Mouse (Mus musculus): Measurements from ENCODE around the gene Kmt2e. TPM values are rescaled to one million over a fixed set of nuclear protein-coding genes. Genes with fewer than 3 reads are reported as not detected.

Kmt2e gene
- polyA plus RNA-seq, 2 experiments from 2014 or later, result 171 to 206 TPM

DNA sequence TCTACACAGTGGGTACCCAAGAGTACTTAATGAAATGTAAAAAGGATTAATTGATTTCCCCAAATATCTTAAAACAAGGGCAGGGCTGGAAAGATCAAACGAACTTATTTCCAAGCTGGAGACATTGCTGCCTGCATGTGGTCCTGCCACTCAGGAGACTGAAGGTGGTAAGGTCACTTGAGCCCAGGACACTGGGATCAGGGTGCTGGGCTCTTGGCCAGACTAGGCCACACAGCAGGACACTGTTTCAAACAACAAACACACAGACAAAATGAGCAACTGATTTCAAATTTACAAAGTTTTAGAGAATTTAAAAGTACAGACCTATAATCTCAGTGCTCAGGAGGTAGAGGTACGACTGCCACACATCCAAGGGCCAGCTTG lies 23.5 kb upstream of the Kmt2e start:
- no peak for ATAC-seq

DNA sequence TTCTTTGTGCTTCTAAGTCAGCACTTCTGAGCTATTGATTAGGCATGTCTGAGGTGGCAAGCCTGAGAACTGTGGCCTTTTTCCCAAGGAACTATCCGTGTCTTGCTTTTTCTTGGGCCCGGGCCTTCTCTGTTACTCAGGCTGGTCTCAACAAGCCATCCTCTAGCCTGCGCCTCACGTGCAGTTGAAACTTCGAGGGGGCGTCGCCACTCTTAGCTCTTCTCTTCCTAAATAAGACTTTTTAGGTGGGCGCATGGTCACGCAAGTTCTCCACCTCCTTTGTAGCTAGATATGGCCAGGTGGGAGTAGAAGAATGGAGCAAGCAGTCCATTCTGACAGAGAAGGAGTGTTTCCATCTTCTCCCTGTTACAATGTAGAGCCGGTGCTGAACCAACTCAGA lies 22.6 kb upstream of the Kmt2e start:
- ATAC-seq, result no peak

DNA sequence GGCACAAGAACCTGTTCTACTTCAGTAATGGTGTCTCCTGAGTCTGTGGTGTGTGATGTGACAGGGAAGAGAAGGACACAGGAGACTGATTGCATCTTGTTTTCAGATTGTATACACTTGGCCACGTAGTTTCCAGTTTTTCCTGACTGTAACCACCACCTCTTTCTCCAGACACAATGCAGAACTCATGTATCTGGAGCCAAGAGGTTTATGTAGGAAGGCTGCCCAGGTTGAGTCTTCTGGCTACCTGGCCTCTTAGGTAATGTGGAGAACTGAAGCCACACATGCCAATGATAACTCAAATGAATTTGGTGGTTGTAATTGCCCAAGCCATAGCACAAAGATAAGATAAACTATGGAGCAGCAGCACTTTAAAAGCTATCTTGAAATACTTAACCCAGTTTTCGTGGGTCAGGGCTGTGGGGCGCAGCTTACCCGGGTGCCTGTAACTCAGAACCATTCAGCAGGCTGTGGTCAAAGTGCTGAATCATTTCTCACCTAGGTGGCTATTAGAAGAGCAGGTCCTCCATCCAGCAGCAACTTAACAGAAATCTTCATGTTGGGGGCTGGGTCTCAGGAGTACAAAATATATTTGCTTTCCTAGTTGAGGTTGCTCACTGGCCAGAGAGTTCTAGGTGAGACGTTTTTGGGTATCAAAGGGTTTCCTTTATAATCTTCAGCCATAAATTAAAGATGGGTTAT lies 21.8 kb upstream of the Kmt2e start:
- ATAC-seq, result no peak

DNA sequence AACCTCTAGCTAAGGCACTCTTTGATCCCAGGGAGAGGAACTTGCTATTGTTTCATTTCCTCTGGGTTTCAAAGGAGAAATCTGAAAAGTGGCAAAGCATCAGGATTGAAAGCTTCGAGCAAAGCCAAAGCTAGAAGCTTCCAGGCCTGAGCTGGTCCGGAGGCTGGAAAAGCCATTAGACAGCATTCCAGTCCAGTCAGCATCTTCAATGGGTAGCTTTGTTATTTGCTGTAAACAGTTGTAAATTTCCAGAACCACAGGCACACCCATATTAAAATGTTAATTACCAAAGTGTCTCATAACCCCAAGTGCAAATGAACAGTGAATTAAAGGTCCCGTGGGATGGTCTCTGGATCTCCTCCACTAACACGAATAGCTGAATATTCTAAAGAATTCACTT lies 21.2 kb upstream of the Kmt2e start:
- ATAC-seq, result no peak

DNA sequence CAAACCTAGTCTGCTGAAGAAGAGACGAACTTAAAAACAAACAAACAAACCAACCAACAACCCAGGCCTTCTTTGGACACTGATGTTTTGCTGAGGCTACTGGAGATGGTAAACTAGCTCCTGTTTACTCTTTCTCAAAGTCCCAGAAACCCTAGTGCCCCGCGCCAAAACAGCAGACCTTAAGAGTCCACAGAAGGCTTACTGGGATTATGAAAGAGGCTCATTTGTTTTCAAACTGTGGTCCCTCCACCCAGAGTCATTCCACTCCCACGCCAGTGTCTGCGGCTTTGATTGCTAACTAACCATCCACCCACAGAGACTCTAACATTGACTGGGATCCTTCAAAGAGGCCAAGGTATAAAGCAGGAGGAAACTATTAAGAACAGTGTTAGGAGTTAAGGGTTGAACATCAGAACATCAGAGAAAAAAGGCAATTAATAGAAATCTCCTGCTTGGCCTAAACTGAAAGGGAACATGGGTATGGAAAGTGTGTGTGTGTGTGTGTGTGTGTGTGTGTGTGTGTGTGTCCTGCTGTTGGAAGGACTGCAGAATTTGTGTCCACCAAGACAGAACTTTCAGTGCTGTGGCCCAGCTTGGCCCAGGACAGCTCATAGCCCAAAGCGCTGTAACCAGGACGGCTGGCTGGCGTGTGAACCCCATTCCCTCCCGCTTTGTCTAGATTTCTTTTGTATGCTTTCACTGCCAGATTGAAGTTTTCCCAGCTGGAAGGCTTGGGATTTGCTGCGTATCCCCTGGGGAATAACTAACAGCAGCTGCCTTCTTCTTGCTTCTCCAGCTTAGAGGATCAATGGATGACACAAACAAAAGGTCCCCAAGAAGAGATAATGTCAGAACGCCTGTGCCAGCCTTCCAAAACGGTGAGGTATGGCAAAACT lies 20.4 kb upstream of the Kmt2e start:
- no peak for ATAC-seq

DNA sequence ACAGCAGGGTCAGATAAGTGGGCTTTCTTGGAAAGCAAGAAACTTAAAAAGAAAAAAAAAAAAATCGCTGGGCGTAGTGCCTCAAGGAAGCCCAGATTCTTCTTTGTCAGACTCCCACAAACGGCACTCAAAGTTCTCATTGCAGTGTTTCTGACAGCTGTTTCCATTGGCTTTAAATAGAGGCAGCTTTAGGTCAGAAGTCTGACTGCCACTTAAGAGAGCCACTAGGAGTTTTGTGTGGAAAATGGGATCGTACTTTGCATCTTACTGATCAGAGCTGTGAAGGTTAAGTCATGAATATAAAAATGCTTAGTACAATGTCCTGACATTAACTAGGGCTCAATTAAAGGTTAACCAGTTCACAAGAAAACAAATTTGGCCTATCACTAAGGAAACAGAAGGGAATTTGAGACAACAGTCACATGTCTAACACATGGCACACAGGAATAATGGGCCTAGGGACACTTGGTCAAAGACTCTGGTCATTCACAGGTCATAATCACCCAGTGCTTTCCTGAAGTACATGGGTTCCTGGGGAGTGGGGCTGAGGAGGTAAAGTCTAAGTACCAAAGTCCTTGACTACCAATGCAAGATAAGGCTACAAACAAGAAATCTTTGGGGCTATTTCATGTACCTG lies 19.6 kb upstream of the Kmt2e start:
- no peak for ATAC-seq

DNA sequence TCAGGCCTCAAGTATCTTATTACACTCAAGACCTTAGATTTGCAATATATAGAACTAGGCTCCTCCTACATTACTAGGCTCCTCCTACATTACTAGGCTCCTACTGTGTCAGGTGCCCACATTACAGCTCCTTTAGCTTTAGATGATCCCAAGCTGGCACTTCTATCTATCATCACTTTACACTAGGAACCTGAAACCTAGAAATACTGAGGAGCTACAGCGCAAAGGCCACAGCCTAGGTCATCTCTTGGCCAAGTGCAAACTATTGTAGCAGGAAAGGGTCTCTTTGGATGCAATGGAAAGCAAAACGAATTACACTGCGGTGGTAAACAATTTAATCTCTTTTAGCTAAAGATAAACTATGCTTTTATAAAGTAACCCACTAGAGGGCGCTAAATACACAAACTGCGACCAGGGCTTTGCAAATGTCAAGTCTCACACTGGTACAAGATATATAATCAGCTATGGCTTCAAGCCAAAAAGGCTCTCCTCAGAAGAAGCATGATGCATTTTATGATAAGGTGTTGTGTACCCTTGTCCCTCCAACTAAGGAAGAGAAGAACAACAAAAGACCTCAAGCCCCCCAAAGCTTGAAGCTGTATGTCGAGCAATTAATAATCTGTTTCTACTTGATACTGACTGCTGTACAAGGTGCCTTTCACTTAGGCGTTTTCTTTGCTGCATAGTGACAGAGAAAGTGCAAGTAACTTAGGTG lies 18.5 kb upstream of the Kmt2e start:
- peak; percentile 22 for ATAC-seq

DNA sequence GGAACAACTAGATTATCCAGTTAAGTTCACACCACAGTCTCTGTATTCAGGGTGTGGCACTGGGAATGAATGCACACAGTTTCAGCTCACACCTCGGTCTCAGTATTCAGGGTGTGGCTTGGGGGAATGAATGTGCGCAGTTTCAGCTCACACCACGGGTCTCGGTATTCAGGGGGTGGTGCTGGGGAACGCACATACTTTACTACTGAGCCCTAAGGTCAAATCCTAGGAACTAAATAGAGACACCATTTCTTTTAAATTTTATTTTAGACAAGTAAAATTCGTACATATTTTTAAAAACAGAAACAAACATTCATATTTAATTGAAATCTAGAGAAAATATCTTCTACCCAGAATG lies 18.0 kb upstream of the Kmt2e start:
- peak; percentile 25 for ATAC-seq

DNA sequence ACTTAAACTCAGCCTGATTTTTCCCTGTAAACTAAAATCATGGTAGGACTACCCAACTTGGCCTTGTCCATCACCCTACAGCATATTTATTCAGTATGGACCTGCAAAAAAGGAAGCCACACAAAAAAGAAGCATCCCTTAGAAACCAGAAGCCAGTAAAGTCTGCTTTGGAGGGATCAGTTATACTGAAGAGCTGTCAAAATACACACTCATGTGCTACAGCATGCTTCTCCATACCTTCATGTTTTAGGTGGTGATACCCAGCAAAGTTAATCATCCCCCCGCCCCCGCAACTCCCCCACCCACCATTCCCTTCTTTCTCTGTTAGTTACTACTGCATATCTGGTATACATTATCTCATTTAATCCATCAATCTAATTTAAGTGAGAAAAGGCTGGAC lies 16.5 kb upstream of the Kmt2e start:
- no peak for ATAC-seq

DNA sequence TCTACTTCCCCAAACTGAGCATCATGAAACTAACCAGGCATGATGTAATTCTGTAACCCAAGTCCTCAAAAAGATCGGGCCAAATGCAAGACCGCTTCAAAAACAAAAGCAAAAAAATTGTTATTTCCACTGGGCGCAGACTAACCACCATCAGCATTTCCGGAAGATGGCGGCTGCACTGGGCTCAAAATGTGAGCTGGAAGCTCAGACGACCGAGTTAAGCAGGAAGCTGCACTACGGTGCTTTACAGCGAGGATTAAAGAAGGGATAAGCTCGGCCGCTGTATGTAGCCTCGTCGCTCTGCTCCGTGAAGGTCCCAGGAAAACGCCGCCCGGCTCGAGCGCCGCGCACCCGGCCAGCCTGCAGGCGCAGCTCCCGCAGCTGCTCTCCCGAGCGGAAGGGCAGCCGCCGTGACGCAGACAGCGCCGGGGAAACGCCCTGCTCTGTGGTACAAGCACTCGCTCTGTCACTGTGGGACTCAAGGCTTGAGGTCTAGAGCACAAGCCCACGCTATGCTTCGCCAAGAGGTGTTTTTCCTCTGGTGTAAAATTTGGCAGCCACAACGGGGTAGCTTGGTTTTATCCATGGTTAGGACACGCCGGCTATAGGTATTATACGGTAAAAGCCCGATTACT lies 16.0 kb upstream of the Kmt2e start:
- ATAC-seq, result peak; percentile 90

DNA sequence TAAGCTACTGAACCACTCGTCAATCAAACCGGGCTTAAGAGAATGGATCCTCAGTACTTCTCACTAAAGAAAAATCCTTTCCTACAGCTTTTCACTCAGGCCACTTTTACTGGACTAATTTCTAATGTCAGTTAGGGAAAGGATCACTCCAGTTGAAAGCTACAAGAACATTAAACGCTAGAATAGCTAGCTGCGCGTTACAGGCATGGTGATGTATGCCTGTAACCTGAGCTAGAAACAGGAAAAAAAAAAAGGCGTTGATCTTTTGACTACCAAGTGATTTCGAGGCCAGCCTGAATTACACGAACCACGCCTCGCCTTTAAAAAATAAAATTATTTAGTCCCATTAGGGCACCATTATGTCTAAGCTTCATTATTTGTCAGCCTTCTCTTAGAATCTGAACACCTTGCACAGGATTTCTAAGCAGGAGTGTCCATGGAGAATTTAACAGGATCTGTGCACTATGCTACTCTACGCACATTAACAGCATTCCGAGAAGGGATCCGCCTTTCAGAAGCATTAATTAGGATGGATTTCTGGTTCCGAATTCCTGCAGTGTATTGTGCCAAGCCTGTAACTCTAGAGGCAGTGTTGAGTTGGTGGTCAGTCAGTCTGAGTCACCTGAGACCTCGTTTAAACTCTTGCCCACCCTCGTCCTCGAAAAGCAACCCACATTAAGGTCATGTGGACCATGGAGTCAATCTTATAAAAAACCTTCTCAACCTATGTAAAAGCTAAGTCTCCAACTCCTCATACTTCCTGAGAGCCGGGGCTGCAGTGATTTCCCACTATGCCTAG lies 15.2 kb upstream of the Kmt2e start:
- ATAC-seq, result no peak

DNA sequence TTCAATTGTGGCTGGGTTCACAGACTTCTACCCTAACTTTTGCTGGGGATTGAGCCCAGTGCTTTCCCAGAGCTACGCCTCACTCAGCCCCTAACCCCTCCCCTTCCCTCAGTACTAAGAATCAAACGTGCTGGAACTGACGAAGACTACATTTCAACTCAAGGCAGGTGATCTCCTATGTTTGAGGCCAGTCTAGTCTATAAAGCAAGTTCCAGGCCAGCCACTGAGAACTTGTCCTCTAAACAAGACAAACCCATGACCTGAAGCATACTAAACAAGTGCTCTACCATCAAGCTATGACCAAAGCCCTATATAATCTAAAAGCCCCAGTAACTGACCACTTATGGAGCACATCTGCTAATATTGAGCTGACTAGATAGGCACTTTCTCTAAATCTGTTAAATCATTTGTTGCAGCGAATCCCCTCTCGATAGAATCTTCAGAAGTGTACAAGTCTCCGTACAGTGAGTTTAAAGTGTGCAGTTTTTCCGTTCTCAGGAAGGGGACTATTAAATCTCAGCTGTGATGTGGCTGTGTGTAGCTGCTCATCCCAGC lies 14.5 kb upstream of the Kmt2e start:
- ATAC-seq, result no peak

DNA sequence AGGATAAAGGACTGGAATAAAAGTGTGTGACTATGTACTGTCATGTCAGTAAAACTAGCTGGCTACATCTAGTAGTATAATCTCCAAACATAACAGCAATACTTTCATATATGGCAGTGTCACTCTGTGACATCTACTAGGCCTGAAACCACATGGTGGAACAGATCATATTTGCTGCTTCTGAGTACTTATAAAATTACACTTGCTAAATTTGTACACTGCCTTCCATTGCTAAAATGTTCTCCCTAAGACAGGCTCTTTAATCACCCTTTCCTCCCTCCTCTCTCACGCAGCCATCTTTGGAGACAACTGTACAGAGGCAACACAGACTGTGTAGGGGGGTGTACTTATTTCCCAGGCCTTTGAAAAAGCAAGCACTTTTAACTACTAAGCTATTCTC lies 13.8 kb upstream of the Kmt2e start:
- no peak for ATAC-seq

DNA sequence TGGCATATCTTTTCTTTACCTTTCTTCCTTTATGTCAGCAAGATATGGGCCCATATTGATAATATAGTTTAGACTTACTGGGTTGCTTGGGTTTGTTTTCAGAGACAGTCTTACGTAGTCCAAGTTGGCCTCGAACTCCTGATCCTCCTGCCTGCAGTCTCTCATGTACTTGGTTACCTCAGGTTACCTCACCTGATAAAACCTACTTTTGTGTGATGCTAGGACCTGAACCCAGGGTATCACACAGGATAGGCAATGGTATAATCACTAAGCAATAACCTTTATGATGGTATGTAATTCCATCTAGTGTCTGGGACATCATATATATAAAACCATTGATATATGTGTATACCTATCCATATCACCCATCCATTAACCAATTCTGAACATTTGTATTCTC lies 12.8 kb upstream of the Kmt2e start:
- no peak for ATAC-seq

DNA sequence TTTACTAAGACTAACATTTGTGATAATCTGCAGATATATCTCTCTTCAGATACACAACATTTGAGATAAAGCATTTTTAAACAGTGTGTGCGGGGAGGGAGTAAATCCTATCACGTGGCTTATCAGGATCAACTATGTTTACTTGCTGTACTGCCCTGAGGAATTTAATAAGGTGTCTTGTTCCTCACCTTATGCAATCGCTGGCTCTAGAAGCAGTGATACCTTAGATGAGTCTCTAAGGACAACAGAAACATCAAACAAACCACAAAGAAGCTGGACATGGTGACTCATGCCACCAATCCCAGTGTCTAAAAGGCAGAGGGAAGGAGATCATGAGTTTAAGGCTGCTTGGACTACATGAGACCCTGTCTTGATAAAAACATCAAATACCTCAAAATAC lies 11.2 kb upstream of the Kmt2e start:
- no peak for ATAC-seq

DNA sequence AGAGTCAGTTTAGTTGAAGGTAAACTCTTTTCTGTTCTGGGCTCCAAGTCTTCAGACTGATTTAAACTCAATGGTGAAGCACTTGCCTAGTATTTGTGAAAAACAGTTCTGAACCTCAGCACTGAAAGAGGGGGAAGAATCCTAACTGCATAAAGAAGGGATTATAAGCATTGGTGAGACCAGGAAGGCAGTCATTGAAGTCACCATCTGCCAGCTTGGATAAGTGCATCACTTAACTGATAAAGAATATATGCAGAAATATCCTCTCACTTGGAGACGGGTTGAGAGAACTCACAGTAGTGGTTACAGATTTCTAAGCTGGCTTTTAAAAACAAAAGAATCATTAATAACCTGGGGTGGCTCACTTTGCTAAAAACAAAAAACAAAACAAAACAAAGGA lies 6.7 kb upstream of the Kmt2e start:
- no peak for ATAC-seq

DNA sequence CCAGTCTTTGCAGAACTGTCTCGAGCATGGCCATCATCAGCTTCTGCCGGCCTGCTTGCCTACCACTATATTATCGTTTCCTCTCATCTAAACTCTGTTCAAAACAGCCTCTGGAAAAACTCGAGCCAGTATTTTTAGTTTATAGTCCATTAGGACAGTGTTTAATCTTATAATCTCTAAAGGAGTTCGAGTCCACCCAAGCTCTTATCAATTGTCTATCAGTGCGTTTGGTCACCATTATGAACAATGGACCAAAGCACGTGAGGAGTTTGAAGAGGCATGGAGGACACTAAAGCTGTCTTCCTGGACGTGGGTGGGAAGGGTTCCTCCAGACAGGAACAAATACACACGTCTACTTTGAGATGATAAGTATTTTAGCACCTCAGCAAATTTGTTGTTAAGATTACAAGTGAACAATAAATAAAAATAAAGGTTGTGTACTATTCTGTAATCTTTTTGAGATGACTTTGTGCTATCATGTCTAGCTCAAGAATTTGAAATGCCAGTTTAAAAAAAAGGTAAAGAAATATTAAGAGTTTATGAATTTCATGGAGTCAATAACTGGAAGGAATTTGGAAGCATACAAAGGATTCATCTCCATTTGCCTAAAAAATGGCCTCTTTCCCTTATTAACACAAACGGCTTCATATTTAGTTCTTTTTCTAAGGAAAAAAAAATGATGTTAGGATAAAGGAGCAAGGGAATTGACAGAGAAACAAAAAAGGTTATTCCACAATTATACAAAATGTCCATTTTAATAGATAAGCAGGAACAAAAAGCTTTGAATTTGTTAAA lies 3.0 kb upstream of the Kmt2e start:
- no peak for ATAC-seq

DNA sequence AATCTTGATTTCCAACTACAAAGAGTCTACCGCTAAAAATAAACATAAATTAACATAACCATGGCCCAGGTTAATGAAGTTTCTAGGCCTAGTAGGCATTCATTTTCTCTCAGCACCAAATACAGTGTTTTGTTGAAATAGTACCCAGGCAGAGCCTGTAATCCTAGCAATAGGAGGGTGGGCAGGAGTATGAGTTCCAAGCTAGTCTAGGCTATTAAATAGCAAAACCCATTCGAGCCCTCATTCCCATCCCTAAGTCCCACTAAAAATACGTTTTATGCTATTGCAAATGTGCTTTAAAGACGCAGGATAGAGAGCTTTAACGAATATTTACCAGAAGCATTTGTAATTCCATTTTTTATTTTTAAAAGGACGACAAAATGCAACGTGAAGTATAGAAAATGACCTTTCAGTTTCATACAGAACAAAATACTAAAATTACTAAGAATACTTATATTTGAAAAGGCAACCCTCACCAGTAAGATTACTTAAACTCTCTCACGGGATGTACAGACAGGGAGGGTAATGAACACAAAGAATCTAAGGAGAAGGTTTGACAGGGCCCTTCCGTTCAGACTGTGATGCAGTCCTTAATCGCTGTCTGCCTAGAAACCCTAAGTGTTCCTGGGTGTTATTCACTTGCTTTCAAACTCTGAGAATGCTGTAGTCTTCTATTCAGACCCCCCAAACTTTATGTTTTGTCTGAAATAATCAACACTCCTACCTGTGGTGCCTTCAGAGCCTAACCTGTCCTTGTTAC lies 2.1 kb upstream of the Kmt2e start:
- ATAC-seq, result peak; percentile 0

DNA sequence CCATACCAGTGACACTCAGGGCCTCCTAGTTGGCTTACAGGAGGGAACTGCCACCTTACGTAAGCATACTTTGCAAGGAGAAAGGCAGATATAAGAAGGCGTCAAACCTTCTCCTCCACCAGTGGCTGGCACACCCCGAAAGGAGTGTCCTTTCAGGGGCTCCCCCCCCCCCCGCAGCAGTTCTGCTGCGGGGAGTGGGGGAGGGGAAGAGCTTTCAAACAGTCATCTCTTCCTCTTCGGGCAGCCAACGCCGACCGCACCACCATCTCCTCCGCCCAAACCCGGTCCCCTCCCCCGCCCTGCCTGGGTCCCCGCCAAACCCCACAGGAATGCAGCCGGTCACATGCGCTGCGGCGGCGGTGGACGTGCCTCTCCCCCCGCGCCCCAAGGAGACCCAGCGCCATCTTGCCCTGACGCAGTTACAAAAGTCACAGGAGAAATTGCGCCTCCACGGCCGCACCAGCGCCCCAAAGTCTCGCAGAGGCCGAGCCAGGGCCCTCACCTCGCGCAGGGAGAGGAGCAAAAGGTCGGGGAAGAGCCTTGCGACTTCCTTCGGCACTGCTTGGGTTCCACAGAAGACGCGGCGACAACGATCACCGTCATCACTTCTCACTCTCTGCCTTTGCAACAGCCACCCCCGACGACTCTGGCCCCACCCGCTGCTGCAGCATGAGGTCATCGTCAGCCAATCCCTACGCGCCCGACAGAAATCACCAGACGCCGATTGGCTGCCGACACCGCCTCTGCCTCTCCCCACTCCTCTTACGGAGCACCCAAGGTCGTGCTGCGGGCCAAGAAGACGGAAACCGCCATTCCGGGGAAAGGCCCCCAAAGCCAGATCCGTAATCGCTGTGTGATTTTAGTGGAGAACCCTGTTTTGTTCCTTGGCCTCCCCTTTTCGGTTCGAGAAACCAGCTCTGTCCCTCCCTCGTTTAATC lies 1.3 kb upstream of the Kmt2e start:
- peak; percentile 67 for ATAC-seq
